Mouse (Mus musculus) kidney, adult 2 months (tissue): ENCODE measurements around the gene Pcgf5.

Experiments used
- CTCF ChIP-seq: fragments of 200-500 bp; conservative IDR thresholded peaks from 2 replicates; pipeline ENCODE4 v1.5.1; 2011; ENCODE audit warnings: low read depth, mild to moderate bottlenecking, control low read depth, low read length, moderate library complexity, mixed read lengths; ENCODE audit not compliant: insufficient read depth, insufficient read length
- POLR2A ChIP-seq: fragments of 200-500 bp; IDR thresholded peaks from one replicate; pipeline ENCODE4 v1.6.1; 2011; ENCODE audit warnings: low read depth, low read length, control low read depth

DNA sequence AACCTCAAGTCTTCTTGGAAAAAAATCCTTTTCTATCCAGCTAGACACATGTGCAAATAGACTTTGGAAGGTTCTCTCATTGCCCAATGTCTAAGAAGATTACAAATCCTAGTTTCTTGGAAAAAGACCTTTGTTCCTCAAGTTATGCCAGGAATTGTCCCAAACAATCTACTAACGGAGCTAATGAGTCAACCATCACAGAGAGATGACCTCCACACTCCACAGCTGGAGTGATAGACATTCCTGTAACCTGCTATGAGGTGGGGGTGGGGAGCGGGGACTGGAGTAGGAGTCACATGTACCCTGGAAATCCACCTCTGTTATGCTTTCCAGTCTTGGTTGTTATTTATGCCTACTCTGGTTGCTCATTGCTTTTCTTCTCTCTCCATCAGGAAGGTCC is 24.8 kb upstream of the Pcgf5 start:
- TF ChIP-seq CTCF (no peak), POLR2A (no peak)
